Mouse (Mus musculus) CH12F3 (cell line): Measurements from ENCODE around the gene Pilrb1.

ENCODE experiments used
- in situ Hi-C: fragments of 300-500 bp; cut with MboI; formaldehyde crosslinking; loops from 2 replicates; pipeline ENCODE4 v1.14.3; 2020; ENCODE audit warnings: low sequenced_read_pairs

Pilrb1 gene

DNA sequence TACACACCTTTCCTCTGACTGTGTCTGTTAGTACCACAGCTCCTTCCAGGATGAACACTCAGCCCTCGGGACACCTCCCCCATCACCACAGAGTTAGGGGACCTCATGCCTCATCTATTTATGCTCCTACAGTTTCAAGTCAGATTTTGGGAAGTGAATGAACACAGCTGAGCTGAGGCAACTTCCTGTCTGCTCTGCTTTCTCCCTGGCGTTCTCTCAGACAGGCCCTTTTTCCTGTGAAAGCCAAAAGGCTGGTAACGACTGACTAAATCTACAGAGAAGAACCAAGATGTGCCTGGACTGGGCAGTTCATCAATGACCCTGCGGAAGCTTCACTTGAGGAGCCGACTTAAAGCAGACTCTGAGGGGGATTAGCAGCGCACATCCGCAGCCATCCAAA is 27.7 kb downstream of the Pilrb1 start:
- in situ Hi-C loops = no loop called here

DNA sequence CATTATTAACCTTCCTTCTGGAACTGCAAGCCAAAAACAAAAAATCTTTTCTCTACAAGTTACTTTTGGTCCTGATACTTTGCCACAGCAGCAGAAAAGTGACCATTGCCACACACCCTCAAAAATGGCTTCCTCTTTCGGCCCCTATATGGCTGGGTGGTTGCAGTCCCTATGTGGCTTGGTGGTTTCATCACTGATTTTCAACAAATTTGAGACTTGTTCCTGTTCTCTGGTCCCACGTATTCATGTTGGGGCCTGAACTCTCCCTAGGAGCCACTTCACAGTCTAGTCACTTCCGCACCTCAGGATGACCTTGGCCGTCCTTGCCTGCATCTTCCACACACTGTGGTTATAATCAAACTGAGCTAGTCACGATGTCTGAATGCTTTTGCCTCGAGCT is 29.2 kb downstream of the Pilrb1 start:
- in situ Hi-C loops = no loop called here

DNA sequence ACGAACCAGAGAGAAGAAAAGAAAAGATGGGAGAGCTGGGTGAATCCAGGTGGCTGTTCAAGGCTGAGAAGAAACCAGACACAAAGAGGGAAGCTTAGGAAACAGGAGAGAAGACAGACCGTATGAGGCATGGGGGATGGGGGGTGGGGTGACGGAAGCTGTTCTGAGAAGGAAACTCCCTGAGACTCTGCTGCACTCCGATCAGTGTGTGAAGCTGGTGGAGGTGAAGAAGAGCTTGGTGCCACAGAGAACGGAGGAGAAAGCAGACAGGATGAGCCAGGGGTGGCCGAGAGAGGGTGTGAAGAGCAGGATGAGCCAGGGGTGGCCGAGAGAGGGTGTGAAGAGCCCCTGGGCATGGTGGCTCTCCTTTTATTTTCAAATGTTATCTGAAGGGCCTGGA is 31.5 kb downstream of the Pilrb1 start:
- in situ Hi-C loops = no loop called here

DNA sequence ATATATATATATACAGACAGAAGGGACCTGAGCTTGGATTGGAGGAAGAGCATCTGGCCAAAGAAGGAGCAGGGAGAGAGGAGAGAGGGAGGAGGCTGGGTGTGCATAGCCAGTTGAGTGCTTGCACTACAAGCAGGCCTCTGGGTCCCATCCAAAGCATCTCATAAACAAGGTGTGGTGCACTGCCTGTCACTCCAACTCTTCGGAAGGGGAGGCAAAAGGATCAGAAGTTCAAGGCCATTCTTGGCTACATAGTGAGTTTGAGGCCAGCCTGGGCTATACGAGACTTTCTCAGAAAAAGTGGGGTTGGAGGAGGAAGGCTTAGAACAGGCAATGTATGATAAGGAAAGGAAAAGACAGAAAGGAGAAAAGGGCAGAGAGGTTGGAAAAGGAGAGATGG is 31.9 kb downstream of the Pilrb1 start:
- in situ Hi-C loops = no loop called here

DNA sequence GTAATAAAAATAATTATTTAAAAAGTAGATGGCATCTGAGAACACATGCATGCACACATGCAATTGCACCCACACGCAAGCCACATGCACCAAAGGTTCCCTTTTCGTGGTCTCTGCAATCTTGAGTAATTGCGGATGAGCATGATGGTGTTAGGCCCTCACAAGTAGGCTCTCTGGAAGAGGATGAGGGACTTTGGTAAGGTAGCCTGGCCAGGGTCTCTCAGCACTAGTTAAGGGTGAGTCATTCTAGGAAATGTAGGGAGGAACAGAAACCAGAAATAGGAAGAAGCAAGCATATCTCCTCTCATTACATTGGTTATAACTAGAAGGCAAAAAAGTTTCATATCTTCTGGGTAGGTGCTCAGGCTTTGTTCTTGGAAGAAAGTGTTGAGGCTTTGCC is 32.9 kb downstream of the Pilrb1 start:
- in situ Hi-C loops = no loop called here

DNA sequence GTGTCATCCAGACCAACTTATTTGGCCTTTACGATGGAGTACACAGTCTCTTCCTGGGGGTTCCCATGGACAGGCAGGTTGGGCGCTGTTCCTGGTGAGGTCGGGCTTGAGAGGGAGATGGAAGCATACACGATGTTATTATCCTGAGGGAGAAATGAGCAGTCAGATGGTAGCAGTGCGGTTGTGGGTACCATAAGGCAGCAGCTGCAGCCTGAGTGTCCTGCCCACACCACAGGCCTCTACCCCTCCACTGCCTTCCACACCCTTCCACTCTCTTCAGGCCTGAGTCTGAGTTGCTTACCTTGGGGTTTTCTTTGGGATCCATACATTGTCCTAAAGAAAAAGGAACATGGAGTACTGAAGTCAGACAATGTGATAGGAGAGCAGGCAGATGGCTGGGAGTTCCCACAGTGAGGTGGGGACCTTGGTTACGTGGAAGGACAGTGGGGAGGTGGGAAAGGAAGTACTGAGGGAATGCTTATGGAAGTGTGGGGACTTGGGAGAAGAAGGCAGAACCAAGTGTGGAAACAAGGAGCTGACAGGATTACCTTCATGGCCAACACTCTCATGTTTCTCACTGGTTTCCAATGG is 34.4 kb downstream of the Pilrb1 start:
- in situ Hi-C loops = no loop called here

DNA sequence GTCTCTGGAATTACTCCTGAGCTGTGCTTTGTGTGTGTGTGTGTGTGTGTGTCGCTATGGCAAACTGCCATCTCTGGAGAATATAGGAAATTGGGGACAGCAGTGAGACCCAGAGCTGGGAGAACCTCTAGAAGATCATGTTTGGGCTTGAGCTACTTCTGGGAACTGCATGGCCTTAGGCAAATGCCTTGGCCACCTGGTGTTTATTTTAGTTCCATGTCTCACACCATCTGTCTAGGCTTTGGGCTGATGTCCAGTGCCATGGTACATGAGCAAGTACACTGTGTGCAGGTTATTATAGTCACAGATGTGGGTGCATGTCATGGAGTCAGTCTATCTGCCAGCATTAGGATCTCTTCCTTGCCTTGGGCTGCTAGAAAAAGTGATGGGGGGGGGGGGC is 35.3 kb downstream of the Pilrb1 start:
- in situ Hi-C loops = no loop called here

DNA sequence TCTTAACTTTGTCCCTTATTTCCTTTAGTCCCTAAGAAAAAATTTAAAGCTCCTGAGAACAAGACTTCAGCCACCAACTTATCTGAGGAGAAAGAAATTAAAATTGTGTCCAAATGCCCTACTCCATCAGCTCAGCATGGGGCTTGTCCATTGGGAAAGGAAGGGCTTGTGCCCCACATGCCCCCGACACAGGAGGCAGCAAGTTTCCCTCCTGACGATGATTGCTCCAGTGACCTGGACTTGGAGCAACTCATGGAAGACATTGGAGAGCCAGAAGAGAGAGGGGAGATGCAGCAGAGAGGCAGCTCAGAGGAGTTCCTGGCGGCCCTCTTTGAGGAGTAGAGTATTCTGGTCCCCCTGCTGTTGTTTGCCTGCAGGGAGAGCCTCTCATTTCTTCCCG is 35.8 kb downstream of the Pilrb1 start:
- in situ Hi-C loops = no loop called here

DNA sequence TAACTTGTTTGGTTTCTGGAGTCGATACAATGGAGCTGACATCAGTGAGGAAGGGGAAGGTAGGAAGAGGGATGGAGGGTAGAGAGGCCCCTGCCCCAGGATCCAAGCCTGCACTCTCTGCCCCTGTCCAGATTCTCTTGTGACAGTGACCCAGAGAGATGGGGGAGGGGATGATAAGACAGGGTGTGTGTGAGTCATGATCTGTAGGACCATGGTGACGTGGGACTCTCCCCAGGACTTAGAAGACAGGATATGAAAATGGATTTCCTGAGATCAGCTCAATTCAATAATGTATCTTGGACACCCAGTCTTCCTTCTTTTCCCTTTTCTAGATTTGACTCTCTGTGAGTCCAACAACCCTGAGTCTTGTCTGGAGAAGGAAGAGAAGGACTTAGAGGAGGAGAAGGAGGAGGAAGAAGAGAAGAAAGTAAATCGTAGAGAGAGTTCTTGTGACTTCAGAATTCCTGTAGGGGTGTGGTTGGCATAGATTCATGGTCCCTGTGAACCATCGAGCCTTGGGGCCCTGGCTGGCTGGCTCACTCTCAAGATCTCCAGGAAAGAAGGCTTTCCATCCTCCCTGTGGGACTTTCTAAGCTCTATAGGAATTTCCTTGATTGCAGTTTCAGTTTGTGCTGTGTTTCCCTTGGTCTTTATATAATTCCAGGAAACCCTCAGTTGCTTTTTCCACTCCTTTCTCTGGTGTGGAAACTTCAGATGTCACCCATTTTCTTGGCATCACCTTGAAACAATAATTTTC is 40.3 kb downstream of the Pilrb1 start:
- in situ Hi-C loops = no loop called here

DNA sequence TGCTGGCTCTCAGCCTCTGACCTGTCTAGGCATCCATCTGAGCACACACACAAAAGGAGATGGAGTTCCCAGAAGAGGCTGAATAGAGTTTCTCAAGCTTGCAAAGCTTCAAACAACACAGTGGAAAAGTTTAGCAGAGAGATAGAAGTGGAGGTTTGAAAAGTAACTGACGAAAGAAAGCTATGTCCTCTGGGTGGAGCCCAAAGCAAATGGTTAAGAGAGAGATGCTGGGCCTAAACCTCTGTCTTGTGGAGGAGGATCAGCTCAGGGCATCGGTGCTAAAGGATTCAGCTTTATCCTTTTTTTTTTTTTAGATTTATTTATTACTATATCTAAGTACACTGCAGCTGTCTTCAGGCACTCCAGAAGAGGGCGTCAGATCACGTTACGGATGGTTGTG is 49.6 kb downstream of the Pilrb1 start:
- in situ Hi-C loops = no loop called here

DNA sequence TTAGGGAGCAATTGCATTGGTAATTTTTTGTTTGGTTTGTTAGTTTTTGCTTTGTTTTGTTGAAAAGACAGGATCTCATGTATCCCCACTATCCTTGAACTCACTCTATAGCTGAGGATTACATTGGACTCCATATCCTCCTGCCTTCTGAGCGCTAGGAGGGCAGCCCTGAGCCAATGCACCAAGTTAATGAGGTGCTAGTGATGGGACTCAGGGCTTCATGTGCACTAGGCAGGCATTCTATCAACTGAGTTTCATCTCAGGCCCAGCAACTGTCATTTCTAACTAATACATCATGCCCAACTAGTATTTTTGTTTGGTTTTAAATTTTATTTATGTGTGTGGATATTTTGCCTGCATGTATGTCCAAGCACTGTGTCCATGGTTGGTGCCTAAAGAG is 51.7 kb downstream of the Pilrb1 start:
- in situ Hi-C loops = no loop called here
